Mouse (Mus musculus) midbrain, embryonic 14.5 days (tissue): ENCODE results near the gene Neu1. TPM values are rescaled to one million over a fixed set of nuclear protein-coding genes. Genes with fewer than 3 reads are reported as not detected.
A peak's percentile ranks its signal among the peaks of the same experiment; 100 is the strongest.

Source experiments
- ATAC-seq: fragments of 200-750 bp; cut with Nextera tagmentation; 2 replicates; pipeline ENCODE4 v1.8.0; 2017; ENCODE audit warnings: moderate number of reproducible peaks, moderate library complexity; ENCODE audit not compliant: low FRiP score, low TSS enrichment
- DNase-seq: peaks from one replicate; pipeline ENCODE4 v3.0.0-alpha.2; 2015
- H3K27ac ChIP-seq: fragments of 300-500 bp; sonication (generic); replicated peaks from 2 replicates; pipeline ENCODE4 v1.5.1; 2014; ENCODE audit warnings: mild to moderate bottlenecking, low read depth, low read length, moderate library complexity
- H3K27me3 ChIP-seq: fragments of 300-500 bp; sonication (generic); 2 replicates; pipeline ENCODE4 v1.6.1; 2014; ENCODE audit warnings: low read length, control low read depth, mixed read lengths; ENCODE audit not compliant: control insufficient read depth, insufficient read depth
- H3K36me3 ChIP-seq: fragments of 300-500 bp; sonication (generic); 2 replicates; pipeline ENCODE4 v1.6.1; 2014; ENCODE audit warnings: low read length, control low read depth; ENCODE audit not compliant: control insufficient read depth, insufficient read depth
- H3K4me1 ChIP-seq: fragments of 300-500 bp; sonication (generic); 2 replicates; pipeline ENCODE4 v1.6.1; 2014; ENCODE audit warnings: mild to moderate bottlenecking, antibody characterized with exemption, low read length, control low read depth; ENCODE audit not compliant: control insufficient read depth, insufficient read depth
- H3K4me2 ChIP-seq: fragments of 300-500 bp; sonication (generic); 2 replicates; pipeline ENCODE4 v1.6.1; 2014; ENCODE audit warnings: mild to moderate bottlenecking, low read length, moderate library complexity
- H3K4me3 ChIP-seq: fragments of 300-500 bp; sonication (generic); replicated peaks from 2 replicates; pipeline ENCODE4 v1.5.1; 2014; ENCODE audit warnings: low read depth, low read length
- H3K9ac ChIP-seq: fragments of 300-500 bp; sonication (generic); replicated peaks from 2 replicates; pipeline ENCODE4 v1.6.1; 2014; ENCODE audit warnings: mild to moderate bottlenecking, low read length, moderate library complexity
- H3K9me3 ChIP-seq: fragments of 300-500 bp; sonication (generic); 2 replicates; pipeline ENCODE4 v1.6.1; 2016; ENCODE audit warnings: low read length, control low read depth, mixed read lengths; ENCODE audit not compliant: control insufficient read depth
- WGBS: fragments of 180-500 bp; shearing (Covaris S2); extraction: QIAGEN DNeasy Blood & Tissue Kit; methylation state at CpG from one replicate; pipeline ENCODE4 v1.1.7; 2014; 5-methylcytosine and 5-hydroxymethylcytosine counted together
- polyA plus RNA-seq: library from polyadenylated mRNA; unstranded; fragments of >200 nt; fragmentation: Nextera tagmentation; extraction: Ambion mirVana; gene quantifications from 2 replicates; pipeline ENCODE4 v1.2.1, GENCODE M21; 2014

The Neu1 gene
- polyA plus RNA-seq, 1 experiment from 2014 or later = 25.1 TPM

GRCm38 (mm10) chr17:34893072-34893824 lies 37.8 kb upstream of the Neu1 start:
- 75% methylated on average over 12 of the region's 12 CpGs for WGBS
- H3K4me1 ChIP-seq = peaks cover 32% of the 10 kb centered on the region
- no peaks in the 10 kb centered on the region for H3K9me3 ChIP-seq
- peak overlapping the region; percentile 68 for H3K4me3 ChIP-seq
- peak overlapping the region; percentile 93 for H3K27ac ChIP-seq
- H3K36me3 ChIP-seq = peaks cover 10% of the 10 kb centered on the region
- H3K9ac ChIP-seq = peak overlapping the region; percentile 45; the same call in 1 of the 2 replicates
- peak overlapping the region; percentile 97 for H3K4me2 ChIP-seq
- DNase-seq (no peak), ATAC-seq (no peak)
- no peaks in the 10 kb centered on the region for H3K27me3 ChIP-seq

- ATAC-seq (peak; percentile 89), DNase-seq (peak; percentile 99)
- peaks cover 32% of the 10 kb centered on the region for H3K4me1 ChIP-seq
- H3K27ac ChIP-seq = peak overlapping the region; percentile 93
- H3K27me3 ChIP-seq = no peaks in the 10 kb centered on the region
- no peaks in the 10 kb centered on the region for H3K9me3 ChIP-seq
- peak overlapping the region; percentile 88 for H3K9ac ChIP-seq
- peak overlapping the region; percentile 68 for H3K4me3 ChIP-seq
- WGBS = 0% methylated on average over 35 of the region's 51 CpGs
- peaks cover 10% of the 10 kb centered on the region for H3K36me3 ChIP-seq
- peak overlapping the region; percentile 97 for H3K4me2 ChIP-seq
Measured at GRCm38 (mm10) chr17:34894074-34894597, 36.9 kb upstream of the Neu1 start.

- WGBS = 4% methylated on average over 50 of the region's 51 CpGs
- DNase-seq = peak; percentile 63
- ATAC-seq = peak; percentile 25
- Histone ChIP-seq H3K9me3 (no peaks in the 10 kb centered on the region), H3K4me2 (peak overlapping the region; percentile 97), H3K27me3 (no peaks in the 10 kb centered on the region), H3K36me3 (peaks cover 10% of the 10 kb centered on the region), H3K9ac (peak overlapping the region; percentile 88), H3K4me1 (peaks cover 32% of the 10 kb centered on the region), H3K27ac (peak overlapping the region; percentile 93), H3K4me3 (peak overlapping the region; percentile 68)
Measured at GRCm38 (mm10) chr17:34894801-34895530, 36.1 kb upstream of the Neu1 start.

DNA sequence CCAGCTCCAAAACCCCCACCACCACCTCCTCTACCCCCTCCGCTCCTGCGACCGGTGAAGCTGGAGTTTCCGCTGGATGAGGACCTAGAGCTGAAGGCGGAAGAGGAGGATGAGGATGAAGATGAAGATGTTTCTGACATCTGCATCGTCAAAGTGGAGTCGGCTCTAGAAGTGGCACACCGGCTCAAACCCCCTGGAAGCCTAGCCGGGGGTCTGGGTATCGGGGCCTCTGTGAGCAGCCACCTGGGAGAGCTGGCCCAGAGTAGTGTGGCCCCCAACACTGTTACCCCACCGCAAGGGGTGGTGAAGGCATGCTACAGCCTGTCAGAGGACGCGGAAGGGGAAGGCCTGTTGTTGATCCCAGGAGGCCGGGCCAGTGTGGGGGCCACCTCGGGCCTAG lies 35.3 kb upstream of the Neu1 start:
- Histone ChIP-seq H3K27me3 (no peaks in the 10 kb centered on the region), H3K36me3 (peaks cover 10% of the 10 kb centered on the region), H3K4me3 (peak overlapping the region; percentile 68), H3K9ac (peak overlapping the region; percentile 88), H3K4me2 (peak overlapping the region; percentile 97), H3K4me1 (peaks cover 39% of the 10 kb centered on the region), H3K9me3 (no peaks in the 10 kb centered on the region), H3K27ac (peak overlapping the region; percentile 93)
- DNase-seq = no peak
- no peak for ATAC-seq
- WGBS = 87% methylated on average over 15 of the region's 15 CpGs

- H3K9me3 ChIP-seq = no peaks in the 10 kb centered on the region
- DNase-seq = no peak
- no peaks in the 10 kb centered on the region for H3K27me3 ChIP-seq
- WGBS = 84% methylated on average over 17 of the region's 17 CpGs
- peaks cover 39% of the 10 kb centered on the region for H3K4me1 ChIP-seq
- H3K36me3 ChIP-seq = peaks cover 11% of the 10 kb centered on the region
- no peak for ATAC-seq
- peak overlapping the region; percentile 97 for H3K4me2 ChIP-seq
- H3K27ac ChIP-seq = no peak overlapping the region
- H3K4me3 ChIP-seq = peak overlapping the region; percentile 68
- H3K9ac ChIP-seq = no peak overlapping the region
Measured at GRCm38 (mm10) chr17:34896366-34896765, 34.7 kb upstream of the Neu1 start.

DNA sequence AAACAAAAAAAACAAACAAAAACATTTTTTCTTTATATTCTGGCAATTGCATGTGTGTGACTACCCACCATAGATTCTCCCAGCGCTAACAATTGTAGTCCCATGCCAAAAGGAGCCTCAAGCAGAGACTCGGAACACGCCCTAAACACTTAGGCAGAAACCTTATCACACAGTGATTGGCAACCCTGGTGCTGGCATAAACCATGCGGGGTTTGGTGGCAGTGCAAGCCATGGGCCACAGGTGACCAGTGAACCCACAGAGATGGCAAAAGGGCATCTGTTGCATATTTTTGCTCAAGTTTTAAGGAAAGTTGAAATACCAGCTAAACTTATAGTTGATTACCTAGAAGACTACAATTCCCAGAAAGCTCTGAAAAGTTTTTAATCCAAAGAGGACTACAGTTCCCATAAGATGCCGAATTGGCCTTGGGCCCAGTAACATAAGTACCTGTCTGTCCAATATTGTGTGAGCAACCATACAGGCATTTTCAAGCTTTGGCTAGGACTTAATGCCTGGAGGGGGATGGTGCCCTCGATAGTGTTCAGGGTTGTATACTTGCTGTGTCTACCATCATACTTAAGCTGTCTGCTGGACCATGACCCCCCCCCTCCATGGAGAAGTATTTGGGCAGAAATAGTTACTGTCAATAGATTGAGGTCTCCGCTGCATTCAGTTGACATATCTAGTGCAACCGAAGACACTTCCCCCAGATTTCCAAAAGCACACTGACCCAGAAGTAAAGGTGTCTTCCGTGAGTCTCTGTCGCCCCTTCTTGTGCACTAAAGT lies 33.5 kb upstream of the Neu1 start:
- Histone ChIP-seq H3K4me2 (peak overlapping the region; percentile 97), H3K9ac (peak overlapping the region; percentile 96), H3K27me3 (no peaks in the 10 kb centered on the region), H3K4me1 (peaks cover 39% of the 10 kb centered on the region), H3K9me3 (no peaks in the 10 kb centered on the region), H3K36me3 (peaks cover 19% of the 10 kb centered on the region), H3K27ac (peak overlapping the region; percentile 98), H3K4me3 (peak overlapping the region; percentile 90)
- DNase-seq = peak; percentile 47
- no peak for ATAC-seq
- WGBS = 16% methylated on average over 10 of the region's 10 CpGs

GRCm38 (mm10) chr17:34898160-34898586 lies 32.9 kb upstream of the Neu1 start, which contains the start of the genes C2 and Ehmt2:
Gene C2, minus strand, starts transcription at chr17:34898265.
Gene Ehmt2, plus strand, starts transcription at chr17:34898469.
- peak within 1 kb of the TSS; percentile 97 for H3K4me2 ChIP-seq
- peaks cover 26% of the 10 kb centered on the region for H3K36me3 ChIP-seq
- ATAC-seq = peak; percentile 22; the same call in 1 of the 2 replicates
- H3K27me3 ChIP-seq = no peaks in the 10 kb centered on the region
- DNase-seq = peak; percentile 92
- H3K9ac ChIP-seq = peak within 1 kb of the TSS; percentile 96
- H3K4me3 ChIP-seq = peak within 1 kb of the TSS; percentile 90
- H3K9me3 ChIP-seq = no peaks in the 10 kb centered on the region
- peak within 1 kb of the TSS; percentile 98 for H3K27ac ChIP-seq
- peaks cover 39% of the 10 kb centered on the region for H3K4me1 ChIP-seq
- under 1% methylated on average over 29 of the region's 44 CpGs for WGBS

DNA sequence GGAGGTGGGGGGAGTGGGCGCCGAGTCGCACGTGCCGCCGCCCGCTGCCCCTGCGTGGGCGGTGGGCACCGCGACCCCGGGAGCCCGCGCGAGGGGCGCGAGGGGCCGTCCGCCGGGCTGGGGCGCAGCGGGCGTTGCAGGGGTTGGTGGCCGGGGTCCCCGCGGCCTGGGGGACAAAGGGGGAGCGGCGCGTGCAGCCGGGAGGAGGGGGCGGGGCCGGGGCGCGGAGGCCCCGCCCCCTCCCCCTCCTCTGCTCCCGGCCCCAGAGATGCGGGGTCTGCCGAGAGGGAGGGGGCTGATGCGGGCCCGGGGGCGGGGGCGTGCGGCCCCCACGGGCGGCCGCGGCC lies 32.4 kb upstream of the Neu1 start:
- Histone ChIP-seq H3K4me1 (peaks cover 34% of the 10 kb centered on the region), H3K9me3 (no peaks in the 10 kb centered on the region), H3K36me3 (peaks cover 31% of the 10 kb centered on the region), H3K27me3 (no peaks in the 10 kb centered on the region), H3K4me2 (peak overlapping the region; percentile 97), H3K9ac (peak overlapping the region; percentile 96), H3K27ac (peak overlapping the region; percentile 98), H3K4me3 (peak overlapping the region; percentile 90)
- peak; percentile 35 for ATAC-seq
- DNase-seq = peak; percentile 81
- 0% methylated on average over 14 of the region's 47 CpGs for WGBS
